Mouse (Mus musculus) cerebellum, adult 18-20 months (tissue): Measurements from ENCODE around the gene Sf3a2.
"Not testable (repeated sequence)": the region's sequence is repeated elsewhere in the genome, so short reads cannot be mapped to it uniquely, and the experiment has no call there.

Source experiments
- DNase-seq, 2 experiments: peaks; one replicate each; pipeline ENCODE4 v3.0.0; 2021

Sf3a2 gene

GRCm38 (mm10) chr10:80805322-80805721, 7.3 kb downstream of the Sf3a2 start:
- no peak for DNase-seq

GRCm38 (mm10) chr10:80805925-80806324, 7.9 kb downstream of the Sf3a2 start:
- DNase-seq: peak; percentile 86 to 89

GRCm38 (mm10) chr10:80806341-80807056, 8.5 kb downstream of the Sf3a2 start:
- no peak for DNase-seq

GRCm38 (mm10) chr10:80807057-80807627, 9.1 kb downstream of the Sf3a2 start:
- peak; percentile 87 to 89 for DNase-seq

GRCm38 (mm10) chr10:80808099-80808984, 10.3 kb downstream of the Sf3a2 start:
- peak in 1 of 2 experiments; percentile 27 for DNase-seq

- DNase-seq: no peak
Observed at GRCm38 (mm10) chr10:80808985-80809632, 11.1 kb downstream of the Sf3a2 start.

- DNase-seq: no peak
Observed at GRCm38 (mm10) chr10:80810084-80810483, 12.1 kb downstream of the Sf3a2 start.

GRCm38 (mm10) chr10:80812391-80813041, 14.5 kb downstream of the Sf3a2 start:
- no peak for DNase-seq

GRCm38 (mm10) chr10:80813366-80813765, 15.4 kb downstream of the Sf3a2 start, which contains the start of gene Jsrp1:
Jsrp1 (minus strand) TSS chr10:80813498.
- no peak for DNase-seq

GRCm38 (mm10) chr10:80814800-80815199, 16.8 kb downstream of the Sf3a2 start:
- DNase-seq: no peak

GRCm38 (mm10) chr10:80816303-80816702, 18.3 kb downstream of the Sf3a2 start:
- DNase-seq: not testable (repeated sequence)

- DNase-seq: no peak
Observed at GRCm38 (mm10) chr10:80817164-80817563, 19.2 kb downstream of the Sf3a2 start.

- not testable (repeated sequence) for DNase-seq
Observed at GRCm38 (mm10) chr10:80817955-80818354, 20.0 kb downstream of the Sf3a2 start.

GRCm38 (mm10) chr10:80818599-80819281, 20.7 kb downstream of the Sf3a2 start:
- no peak for DNase-seq

- DNase-seq: no peak
Observed at GRCm38 (mm10) chr10:80819406-80819805, 21.4 kb downstream of the Sf3a2 start.

GRCm38 (mm10) chr10:80821991-80822390, 24.0 kb downstream of the Sf3a2 start:
- DNase-seq: peak; percentile 58 to 59

GRCm38 (mm10) chr10:80822528-80822927, 24.5 kb downstream of the Sf3a2 start:
- no peak for DNase-seq

GRCm38 (mm10) chr10:80823316-80823715, 25.3 kb downstream of the Sf3a2 start:
- DNase-seq: no peak

GRCm38 (mm10) chr10:80823847-80824643, 26.0 kb downstream of the Sf3a2 start:
- DNase-seq: no peak

GRCm38 (mm10) chr10:80824827-80825226, 26.8 kb downstream of the Sf3a2 start:
- no peak for DNase-seq
